ENCODE assay signal across 8 mouse cellular contexts in the genomic region with DNA sequence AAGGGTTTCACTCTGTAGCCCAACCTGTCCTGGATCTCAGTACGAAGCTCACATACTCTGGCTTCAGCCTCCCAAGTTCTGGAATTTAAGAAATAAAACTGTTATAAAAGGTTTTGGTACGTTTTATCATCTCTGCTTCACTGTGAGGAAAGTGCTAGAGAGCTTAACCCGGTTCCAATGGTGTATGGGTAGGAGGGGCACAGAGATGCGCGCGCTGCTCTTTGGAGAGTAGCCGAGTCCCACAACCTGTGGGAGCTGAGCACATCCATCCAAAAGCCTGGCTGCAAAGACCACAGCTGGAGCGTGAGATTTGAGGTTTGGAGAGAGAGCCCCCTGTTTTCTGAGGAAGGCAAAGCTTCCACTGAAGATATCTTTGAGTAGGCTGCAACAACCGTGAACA. TPM values are rescaled to one million over a fixed set of nuclear protein-coding genes. Genes with fewer than 3 reads are reported as not detected.
DNase-seq lines count a peak whose midpoint lies in the region; ATAC-seq and TF ChIP-seq lines count a peak whose summit lies in the region.

No protein-coding gene starts in this region.

- H3K9me3 ChIP-seq in heart, embryonic 12.5 days (replicated peaks), result no peaks in the 10 kb centered on the region
- H3K9me3 ChIP-seq in ES-E14 (ENCODE audit: control insufficient read depth, insufficient read depth, low read depth, low read length), result no peaks in the 10 kb centered on the region
- H3K9me3 ChIP-seq in embryonic facial prominence, embryonic 15.5 days (replicated peaks), result no peaks in the 10 kb centered on the region
- no peaks in the 10 kb centered on the region for H3K9me3 ChIP-seq in limb, embryonic 12.5 days

- H3K4me1 ChIP-seq in heart, embryonic 12.5 days (replicated peaks), result no peaks in the 10 kb centered on the region; the same call in 1 of the 2 replicates
- no peaks in the 10 kb centered on the region for H3K4me1 ChIP-seq in ES-E14 (ENCODE audit: control insufficient read depth in 2 of 2, insufficient read depth in 2 of 2, low read length in 2 of 2, poor library complexity in 1 of 2)
- H3K4me1 ChIP-seq in embryonic facial prominence, embryonic 15.5 days, result 0 out of 2 replicates have a peak, but pooled peaks cover 3% of the 10 kb centered on the region
- no peaks in the 10 kb centered on the region for H3K4me1 ChIP-seq in limb, embryonic 12.5 days (replicated peaks)
- H3K4me1 ChIP-seq in olfactory bulb, adult 2 months (ENCODE audit: control insufficient read depth, insufficient read depth, low read length), result peaks cover 5% of the 10 kb centered on the region

- H3K27ac ChIP-seq in heart, embryonic 12.5 days (ENCODE audit: poor library complexity, severe bottlenecking), result no peak overlapping the region
- no peak overlapping the region for H3K27ac ChIP-seq in ES-E14 (ENCODE audit: insufficient read depth, low read depth, low read length, poor library complexity, severe bottlenecking)
- H3K27ac ChIP-seq in embryonic facial prominence, embryonic 15.5 days (replicated peaks), result no peak overlapping the region
- H3K27ac ChIP-seq in limb, embryonic 12.5 days, result no peak overlapping the region
- no peak overlapping the region for H3K27ac ChIP-seq in olfactory bulb, adult 2 months (ENCODE audit: insufficient read depth, low read depth, low read length)

- ATAC-seq in heart, embryonic 12.5 days (ENCODE audit: insufficient number of reproducible peaks, low FRiP score), result no peak
- ATAC-seq in embryonic facial prominence, embryonic 15.5 days (ENCODE audit: insufficient number of reproducible peaks, low FRiP score, low TSS enrichment, low read depth), result no peak
- peak; percentile 67; the same call in 1 of the 2 replicates for ATAC-seq in limb, embryonic 12.5 days (ENCODE audit: insufficient number of reproducible peaks, insufficient read depth, low FRiP score, low TSS enrichment, low read depth)

- H3K9ac ChIP-seq in heart, embryonic 12.5 days, result peak overlapping the region; percentile 69; the same call in 1 of the 2 replicates
- peak overlapping the region; percentile 35; the same call in 1 of the 2 replicates for H3K9ac ChIP-seq in ES-E14 (ENCODE audit: insufficient read depth, low read depth, low read length, poor library complexity, severe bottlenecking)
- H3K9ac ChIP-seq in embryonic facial prominence, embryonic 15.5 days, result peak overlapping the region; percentile 15; the same call in 1 of the 2 replicates
- H3K9ac ChIP-seq in limb, embryonic 12.5 days (replicated peaks), result peak overlapping the region; percentile 37; the same call in 1 of the 2 replicates

- TF ChIP-seq CTCF in olfactory bulb, adult 2 months (IDR thresholded peaks at IDR 0.05; ENCODE audit: insufficient read depth, low read depth, low read length), result no peak

- no peaks in the 10 kb centered on the region for H3K36me3 ChIP-seq in heart, embryonic 12.5 days
- no peaks in the 10 kb centered on the region for H3K36me3 ChIP-seq in ES-E14 (ENCODE audit: control insufficient read depth, insufficient read depth, low read length, poor library complexity, severe bottlenecking)
- H3K36me3 ChIP-seq in embryonic facial prominence, embryonic 15.5 days, result no peaks in the 10 kb centered on the region
- H3K36me3 ChIP-seq in limb, embryonic 12.5 days, result no peaks in the 10 kb centered on the region

- DNase-seq in heart, postnatal 4 days, result no peak
- peak; percentile 40 for DNase-seq in ES-E14 (ENCODE audit: low read depth, low spot score)
- DNase-seq in layer of hippocampus, adult 11-12 months (ENCODE audit: low spot score), result no peak
- DNase-seq in thymus, postnatal 25 days, result no peak

- H3K4me2 ChIP-seq in heart, embryonic 12.5 days, result peak overlapping the region; percentile 71
- peak overlapping the region; percentile 64 for H3K4me2 ChIP-seq in embryonic facial prominence, embryonic 15.5 days (replicated peaks)
- peak overlapping the region; percentile 69 for H3K4me2 ChIP-seq in limb, embryonic 12.5 days

- under 1% methylated on average over 9 of the region's 9 CpGs for WGBS in heart, embryonic 12.5 days
- WGBS in embryonic facial prominence, embryonic 15.5 days, result under 1% methylated on average over 9 of the region's 9 CpGs
- under 1% methylated on average over 9 of the region's 9 CpGs for WGBS in limb, embryonic 12.5 days
- WGBS in olfactory bulb, adult 2 months, result under 1% methylated on average over 9 of the region's 9 CpGs

- in situ Hi-C loops in ES-E14 (cut with MboI; ENCODE audit: low sequenced_read_pairs in 2 of 2, unreplicated experiment in 2 of 2), result no loop called here

- peak overlapping the region; percentile 65 for H3K4me3 ChIP-seq in heart, embryonic 12.5 days
- peak overlapping the region; percentile 81 to 86 for H3K4me3 ChIP-seq in ES-E14 (ENCODE audit: insufficient read depth in 1 of 2, low read depth in 1 of 2, low read length in 2 of 2, poor library complexity in 1 of 2, severe bottlenecking in 1 of 2)
- H3K4me3 ChIP-seq in embryonic facial prominence, embryonic 15.5 days (replicated peaks), result peak overlapping the region; percentile 48
- H3K4me3 ChIP-seq in limb, embryonic 12.5 days (replicated peaks), result peak overlapping the region; percentile 46
- peak overlapping the region; percentile 36 for H3K4me3 ChIP-seq in olfactory bulb, adult 2 months (ENCODE audit: insufficient read depth, low read depth, low read length)

- no peak for TF ChIP-seq POLR2A in olfactory bulb, adult 2 months (IDR thresholded peaks at IDR 0.05; ENCODE audit: insufficient read depth, low read depth, low read length)

- H3K27me3 ChIP-seq in heart, embryonic 12.5 days (replicated peaks), result no peaks in the 10 kb centered on the region
- H3K27me3 ChIP-seq in embryonic facial prominence, embryonic 15.5 days, result 0 out of 2 replicates have a peak, but pooled peaks cover 5% of the 10 kb centered on the region
- H3K27me3 ChIP-seq in limb, embryonic 12.5 days, result peaks cover 8% of the 10 kb centered on the region; the same call in 1 of the 2 replicates

TF ChIP-seq in ES-E14, 5 proteins besides CTCF, POLR2A, EP300 and RAD21:
- TF ChIP-seq ZNF384 (IDR thresholded peaks at IDR 0.05; ENCODE audit: low read depth, low read length) (no peak), HCFC1 (IDR thresholded peaks at IDR 0.05; ENCODE audit: borderline replicate concordance, insufficient read depth, low read length) (no peak), ZC3H11A (IDR thresholded peaks at IDR 0.05; ENCODE audit: borderline replicate concordance, low read depth, low read length) (no peak), MAFK (IDR thresholded peaks at IDR 0.05; ENCODE audit: insufficient read depth, low read depth, low read length) (no peak), CHD2 (IDR thresholded peaks at IDR 0.05; ENCODE audit: low read depth, low read length) (no peak)

RNA-seq across cellular contexts. Expression of gene Gpx6, which starts 15.5 kb away (rescaled TPM):
- polyA plus RNA-seq in heart, embryonic 12.5 days (2016; fragmentation: Nextera tagmentation; extraction: Ambion mirVana), result not detected in 2 replicates
- not detected for total RNA-seq in heart, postnatal 4 days (2021)
- 2.1 and 2.2 TPM in 2 replicates for total RNA-seq in ES-E14 (2012; rRNA removed)
- polyA plus RNA-seq in embryonic facial prominence, embryonic 15.5 days (2015; fragmentation: Nextera tagmentation; extraction: Ambion mirVana), result not detected in 2 replicates
- 0.60 and 0.73 TPM in 2 replicates for polyA plus RNA-seq in limb, embryonic 12.5 days (2016; fragmentation: Nextera tagmentation; extraction: Ambion mirVana)
- polyA plus RNA-seq in olfactory bulb, adult 2 months (2012; ENCODE audit: insufficient read depth, insufficient read length, low replicate concordance, missing spikeins), result not detected in 2 replicates

RNA-seq across cellular contexts. Expression of gene Olfr1367, which starts 19.3 kb away (rescaled TPM):
- polyA plus RNA-seq in heart, embryonic 12.5 days (2016; fragmentation: Nextera tagmentation; extraction: Ambion mirVana), result not detected in 2 replicates
- not detected for total RNA-seq in heart, postnatal 4 days (2021)
- total RNA-seq in ES-E14 (2012; rRNA removed), result not detected in 2 replicates
- polyA plus RNA-seq in embryonic facial prominence, embryonic 15.5 days (2015; fragmentation: Nextera tagmentation; extraction: Ambion mirVana), result not detected in 2 replicates
- polyA plus RNA-seq in limb, embryonic 12.5 days (2016; fragmentation: Nextera tagmentation; extraction: Ambion mirVana), result not detected in 2 replicates
- not detected in 2 replicates for polyA plus RNA-seq in olfactory bulb, adult 2 months (2012; ENCODE audit: insufficient read depth, insufficient read length, low replicate concordance, missing spikeins)

RNA-seq across cellular contexts. Expression of gene Gpx5, which starts 34.9 kb away (rescaled TPM):
- polyA plus RNA-seq in heart, embryonic 12.5 days (2016; fragmentation: Nextera tagmentation; extraction: Ambion mirVana), result not detected in 2 replicates
- not detected for total RNA-seq in heart, postnatal 4 days (2021)
- total RNA-seq in ES-E14 (2012; rRNA removed), result not detected in 2 replicates
- not detected in 2 replicates for polyA plus RNA-seq in embryonic facial prominence, embryonic 15.5 days (2015; fragmentation: Nextera tagmentation; extraction: Ambion mirVana)
- polyA plus RNA-seq in limb, embryonic 12.5 days (2016; fragmentation: Nextera tagmentation; extraction: Ambion mirVana), result not detected in 2 replicates
- not detected in 2 replicates for polyA plus RNA-seq in olfactory bulb, adult 2 months (2012; ENCODE audit: insufficient read depth, insufficient read length, low replicate concordance, missing spikeins)

RNA-seq across cellular contexts. Expression of gene Zscan12, which starts 35.2 kb away (rescaled TPM):
- 8.8 and 9.9 TPM in 2 replicates for polyA plus RNA-seq in heart, embryonic 12.5 days (2016; fragmentation: Nextera tagmentation; extraction: Ambion mirVana)
- total RNA-seq in heart, postnatal 4 days (2021), result 1 to 10 TPM; 6.6 to 7.5 TPM
- 7.1 and 10.4 TPM in 2 replicates for total RNA-seq in ES-E14 (2012; rRNA removed)
- 10.9 and 11.3 TPM in 2 replicates for polyA plus RNA-seq in embryonic facial prominence, embryonic 15.5 days (2015; fragmentation: Nextera tagmentation; extraction: Ambion mirVana)
- 16.4 and 17.1 TPM in 2 replicates for polyA plus RNA-seq in limb, embryonic 12.5 days (2016; fragmentation: Nextera tagmentation; extraction: Ambion mirVana)
- not detected in 2 replicates for polyA plus RNA-seq in olfactory bulb, adult 2 months (2012; ENCODE audit: insufficient read depth, insufficient read length, low replicate concordance, missing spikeins)

Comparison
In these comparisons a context has a peak if more than half of its experiments do, and no peak if none do; other contexts are left out.
1. H3K9ac ChIP-seq: peak in every context shown above with its lines; median percentile 69 in heart, embryonic 12.5 days; 37 in limb, embryonic 12.5 days; 35 in ES-E14; 15 in embryonic facial prominence, embryonic 15.5 days.